Mouse (Mus musculus) natural killer cell, adult 2 months (primary cell): ENCODE results near the gene Gm7030.
"Not testable (repeated sequence)": the region's sequence is repeated elsewhere in the genome, so short reads cannot be mapped to it uniquely, and the experiment has no call there.

Experiments
- DNase-seq, 2 experiments: peaks; one replicate each; pipeline ENCODE4 v3.0.0; 2022; ENCODE audit warnings: low spot score in 2 of 2

Gm7030 gene

DNA sequence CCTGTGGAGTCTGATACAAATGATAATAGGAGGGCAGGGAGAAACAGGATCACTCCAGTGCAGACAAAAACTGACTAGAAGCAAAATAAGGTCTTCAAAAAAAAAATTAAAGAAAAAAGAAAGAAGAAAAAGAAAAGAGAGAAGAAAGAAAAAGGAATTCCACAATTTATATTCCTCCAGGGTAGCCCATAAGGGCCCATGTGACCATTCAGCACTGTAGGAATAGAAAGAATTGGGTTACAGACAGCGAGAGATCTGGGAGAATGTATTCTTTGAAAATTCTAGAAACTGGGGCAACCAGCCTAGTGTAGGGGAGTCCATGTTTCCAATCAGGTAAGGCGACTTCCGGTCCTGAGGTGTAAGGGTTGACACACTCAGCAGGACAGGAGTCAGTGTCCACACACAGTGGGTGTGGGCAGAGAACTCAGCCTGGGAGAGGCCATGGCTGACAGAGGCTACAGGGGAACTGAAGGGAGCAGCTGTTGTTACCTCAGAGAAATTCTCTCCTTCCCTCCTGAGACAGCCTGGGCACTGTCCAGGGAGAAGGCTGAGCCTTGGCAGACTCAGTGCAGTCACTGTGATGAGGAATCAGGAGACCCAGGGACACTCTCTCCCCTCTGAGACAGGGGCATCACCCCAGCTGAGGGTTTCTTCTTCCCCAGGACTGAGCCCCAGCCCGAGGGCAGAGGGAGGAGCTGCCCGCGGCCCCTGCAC lies 46.5 kb downstream of the Gm7030 start:
- DNase-seq, result not testable (repeated sequence)

DNA sequence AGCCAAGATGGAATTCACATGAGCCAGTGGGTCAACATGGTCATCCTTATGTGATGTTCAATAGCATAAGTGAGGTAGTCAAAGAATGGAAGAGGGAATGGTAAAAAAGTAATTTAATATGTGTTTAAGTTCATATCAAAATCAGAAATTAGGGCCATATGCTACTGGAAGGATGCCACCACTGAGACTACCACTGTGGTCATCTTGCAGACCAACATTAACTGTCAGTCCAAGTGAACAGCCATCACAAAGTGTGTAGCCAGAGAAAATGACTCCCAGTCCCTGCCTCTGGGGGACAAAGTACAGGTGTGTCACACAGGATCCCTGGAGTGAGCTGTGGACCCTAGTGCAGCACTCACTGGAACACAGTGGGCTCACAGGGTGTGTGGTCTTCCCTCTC lies 47.3 kb downstream of the Gm7030 start:
- not testable (repeated sequence) for DNase-seq

DNA sequence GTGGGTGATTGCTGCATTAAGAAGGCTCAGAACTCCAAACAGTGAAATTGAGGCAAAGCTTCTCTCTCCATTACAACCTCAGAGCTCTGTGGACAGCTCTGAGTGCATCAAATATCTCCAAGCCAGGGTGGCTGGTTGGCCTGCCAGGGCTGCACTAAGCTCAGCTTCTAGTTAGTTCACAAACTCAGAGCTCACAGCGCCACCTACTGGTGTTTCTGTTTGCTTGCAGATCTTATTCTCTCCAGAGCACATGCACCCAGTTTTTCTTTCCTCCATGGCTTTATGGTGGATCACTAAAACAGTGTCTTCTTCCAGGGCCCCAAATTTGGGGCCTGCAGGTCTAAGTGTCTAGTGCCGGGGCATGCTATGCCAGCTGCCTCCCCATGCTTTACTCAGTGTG lies 68.4 kb downstream of the Gm7030 start:
- peak; percentile 80 to 88 for DNase-seq
